Mouse (Mus musculus) heart, postnatal 0 days (tissue): ENCODE results near the gene Six1.
"Not testable (repeated sequence)": the region's sequence is repeated elsewhere in the genome, so short reads cannot be mapped to it uniquely, and the experiment has no call there.

Experiments
- CTCF ChIP-seq: IDR thresholded peaks from 2 replicates; pipeline ENCODE4 v1.5.1; 2016; ENCODE audit warnings: antibody characterized with exemption, control low read depth, low read depth
- EP300 ChIP-seq: IDR thresholded peaks from 2 replicates; pipeline ENCODE4 v1.6.1; 2016; ENCODE audit warnings: antibody characterized with exemption, low read depth

DNA sequence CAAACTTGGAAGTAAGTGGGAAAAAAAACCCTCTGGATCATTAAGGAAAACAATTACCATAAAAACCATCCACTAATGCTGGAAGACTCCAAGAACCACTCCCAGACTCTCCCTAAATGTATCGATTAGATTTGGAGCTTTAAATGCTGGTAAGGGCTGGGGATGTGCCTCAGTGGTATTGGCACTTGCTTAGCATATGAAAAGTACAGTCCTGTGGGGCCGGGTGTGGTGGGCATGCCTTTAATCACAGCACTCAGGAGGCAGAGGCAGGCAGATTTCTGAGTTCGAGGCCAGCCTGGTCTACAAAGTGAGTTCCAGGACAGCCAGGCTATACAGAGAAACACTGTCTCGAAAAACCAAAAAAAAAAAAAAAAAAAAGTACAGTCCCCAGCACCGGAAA is 42.5 kb upstream of the Six1 start:
- not testable (repeated sequence) for TF ChIP-seq CTCF, EP300
